Mouse (Mus musculus) bone marrow macrophage, adult 2 months (primary cell): Measurements from ENCODE around the gene Scube3.

ENCODE experiments used
- CTCF ChIP-seq: IDR thresholded peaks from 2 replicates; pipeline ENCODE4 v1.5.1; 2012; ENCODE audit warnings: low read depth, mild to moderate bottlenecking, low read length, moderate library complexity
- POLR2A ChIP-seq: IDR thresholded peaks from 2 replicates; pipeline ENCODE4 v1.6.1; 2012; ENCODE audit warnings: mild to moderate bottlenecking, low read depth, low read length, borderline replicate concordance

DNA sequence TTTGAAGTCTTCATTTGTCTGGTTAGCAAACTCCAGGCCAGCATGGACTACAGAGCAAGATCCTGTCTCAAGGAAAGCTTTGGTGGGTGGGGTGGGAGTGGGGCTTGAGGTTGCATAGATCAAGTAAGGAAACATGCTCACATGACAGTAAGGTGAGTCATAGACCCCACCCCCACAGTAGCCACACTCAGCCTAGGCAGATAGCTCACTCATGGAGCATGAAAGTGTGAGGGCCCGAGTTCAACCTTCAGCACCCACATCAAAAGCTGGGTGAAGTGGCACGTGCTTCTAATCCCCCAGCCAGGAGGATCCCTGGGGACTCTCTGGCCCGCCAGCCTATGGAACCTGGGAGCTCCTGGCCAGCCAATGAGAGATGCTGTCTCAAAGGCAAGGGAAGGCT is 51.6 kb downstream of the Scube3 start:
- TF ChIP-seq CTCF, result no peak
- no peak for TF ChIP-seq POLR2A
